Mouse (Mus musculus): ENCODE measurements around the gene Acsf3.

DNA sequence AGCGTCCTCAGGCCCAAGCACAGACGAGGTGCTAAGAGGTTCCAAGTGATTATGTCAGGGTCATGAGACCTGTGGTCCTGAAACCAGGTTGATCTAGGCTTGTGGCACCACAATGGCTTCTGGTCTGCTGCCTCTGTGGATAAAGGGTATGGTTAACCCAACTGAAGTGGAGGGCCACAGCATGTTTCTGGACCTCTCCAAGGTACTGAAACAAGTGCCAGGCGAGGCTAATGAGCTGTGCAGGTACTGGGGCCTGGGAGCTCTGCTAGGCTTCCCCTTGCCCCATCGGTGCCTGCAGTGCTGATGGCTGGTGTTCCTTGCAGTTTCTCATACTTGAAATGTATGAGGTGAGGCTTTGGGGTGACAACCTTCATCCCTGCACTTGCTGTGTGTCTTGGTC is 38.2 kb upstream of the Acsf3 start:
- TF ChIP-seq POLR2AphosphoS5 (IDR thresholded peaks at IDR 0.05; ENCODE audit: insufficient replicate concordance, low read depth, low read length) (no peak), CTCF (IDR thresholded peaks at IDR 0.05; ENCODE audit: low read depth, low read length) (no peak), GATA2 (IDR thresholded peaks at IDR 0.05; ENCODE audit: borderline replicate concordance, low read depth, low read length) (no peak), GATA1 (IDR thresholded peaks at IDR 0.05; ENCODE audit: borderline replicate concordance, low read length) (no peak), TAL1 (conservative IDR thresholded peaks at IDR 0.05; ENCODE audit: low read depth, low read length) (no peak)

Measured in G1E (cell line).